Mouse (Mus musculus) hindbrain, postnatal 0 days (tissue): Measurements from ENCODE around the gene Selenbp1. TPM values are rescaled to one million over a fixed set of nuclear protein-coding genes. Genes with fewer than 3 reads are reported as not detected.

ENCODE experiments used
- ATAC-seq: fragments of 200-750 bp; cut with Nextera tagmentation; 2 replicates; pipeline ENCODE4 v1.8.0; 2017; ENCODE audit warnings: mild to moderate bottlenecking, moderate TSS enrichment, moderate library complexity
- DNase-seq: peaks from one replicate; pipeline ENCODE4 v3.0.0-alpha.2; 2015; ENCODE audit warnings: low spot score
- H3K27ac ChIP-seq: fragments of 300-500 bp; sonication (generic); 2 replicates; pipeline ENCODE4 v1.5.1; 2014; ENCODE audit warnings: mild to moderate bottlenecking
- H3K27me3 ChIP-seq: fragments of 300-500 bp; sonication (generic); 2 replicates; pipeline ENCODE4 v1.6.1; 2014; ENCODE audit warnings: low read length, mixed read lengths; ENCODE audit not compliant: insufficient read depth
- H3K36me3 ChIP-seq: fragments of 300-500 bp; sonication (generic); 2 replicates; pipeline ENCODE4 v1.6.1; 2014; ENCODE audit warnings: low read length, mixed read lengths; ENCODE audit not compliant: insufficient read depth
- H3K4me1 ChIP-seq: fragments of 300-500 bp; sonication (generic); 2 replicates; pipeline ENCODE4 v1.6.1; 2014; ENCODE audit warnings: antibody characterized with exemption, low read length, mixed read lengths; ENCODE audit not compliant: insufficient read depth
- H3K4me2 ChIP-seq: fragments of 300-500 bp; sonication (generic); 2 replicates; pipeline ENCODE4 v1.6.1; 2014; ENCODE audit warnings: low read depth, mild to moderate bottlenecking, low read length, moderate library complexity, mixed read lengths
- H3K4me3 ChIP-seq: fragments of 300-500 bp; sonication (generic); 2 replicates; pipeline ENCODE4 v1.5.1; 2014; ENCODE audit warnings: low read length
- H3K9ac ChIP-seq: fragments of 300-500 bp; sonication (generic); replicated peaks from 2 replicates; pipeline ENCODE4 v1.6.1; 2014; ENCODE audit warnings: mild to moderate bottlenecking, low read length, moderate library complexity, mixed read lengths
- H3K9me3 ChIP-seq: fragments of 300-500 bp; sonication (generic); 2 replicates; pipeline ENCODE4 v1.6.1; 2016; ENCODE audit warnings: low read length, mixed read lengths
- CTCF ChIP-seq: IDR thresholded peaks from 2 replicates; pipeline ENCODE4 v1.5.1; 2016; ENCODE audit warnings: antibody characterized with exemption, control low read depth, low read depth
- WGBS: fragments of 180-500 bp; shearing (Covaris S2); extraction: QIAGEN DNeasy Blood & Tissue Kit; methylation state at CpG from one replicate; pipeline ENCODE4 v1.1.7; 2014; 5-methylcytosine and 5-hydroxymethylcytosine counted together
- polyA plus RNA-seq: library from polyadenylated mRNA; unstranded; fragments of >200 nt; fragmentation: Nextera tagmentation; extraction: Ambion mirVana; gene quantifications from 2 replicates; pipeline ENCODE4 v1.2.1, GENCODE M21; 2015
- total RNA-seq: library from RNA; depleted of rRNA; stranded (reverse); fragments of >200 nt; gene quantifications from 2 replicates; pipeline ENCODE4 v1.2.3, GENCODE M21; 2014

The Selenbp1 gene
- total and polyA plus RNA-seq, 2 experiments from 2014 or later, result 19.9 to 36.5 TPM

- DNase-seq, result no peak
- Histone ChIP-seq H3K4me1 (no peaks in the 10 kb centered on the region), H3K36me3 (no peaks in the 10 kb centered on the region), H3K9me3 (no peaks in the 10 kb centered on the region), H3K27ac (no peak overlapping the region), H3K4me2 (no peak overlapping the region), H3K9ac (no peak overlapping the region), H3K4me3 (no peak overlapping the region), H3K27me3 (no peaks in the 10 kb centered on the region)
- TF ChIP-seq CTCF, result no peak
- 89% methylated on average over 1 of the region's 1 CpGs for WGBS
- ATAC-seq, result no peak
Measured at GRCm38 (mm10) chr3:94964989-94965388, 32.1 kb downstream of the Selenbp1 start.

- no peaks in the 10 kb centered on the region for H3K9me3 ChIP-seq
- no peaks in the 10 kb centered on the region for H3K36me3 ChIP-seq
- no peak for TF ChIP-seq CTCF
- H3K27me3 ChIP-seq, result no peaks in the 10 kb centered on the region
- no peaks in the 10 kb centered on the region for H3K4me1 ChIP-seq
- no peak overlapping the region for H3K4me2 ChIP-seq
- 77% methylated on average over 1 of the region's 1 CpGs for WGBS
- H3K4me3 ChIP-seq, result no peak overlapping the region
- no peak overlapping the region for H3K27ac ChIP-seq
- DNase-seq, result no peak
- no peak for ATAC-seq
- no peak overlapping the region for H3K9ac ChIP-seq
Measured at GRCm38 (mm10) chr3:94965878-94966277, 33.0 kb downstream of the Selenbp1 start.

GRCm38 (mm10) chr3:94972552-94972951 lies 39.7 kb downstream of the Selenbp1 start:
- Histone ChIP-seq H3K9ac (no peak overlapping the region), H3K36me3 (no peaks in the 10 kb centered on the region), H3K27ac (no peak overlapping the region), H3K4me3 (no peak overlapping the region), H3K4me2 (no peak overlapping the region), H3K9me3 (no peaks in the 10 kb centered on the region), H3K27me3 (no peaks in the 10 kb centered on the region), H3K4me1 (peaks cover 11% of the 10 kb centered on the region)
- ATAC-seq (no peak), DNase-seq (no peak)
- no peak for TF ChIP-seq CTCF
- 74% methylated on average over 3 of the region's 3 CpGs for WGBS

DNA sequence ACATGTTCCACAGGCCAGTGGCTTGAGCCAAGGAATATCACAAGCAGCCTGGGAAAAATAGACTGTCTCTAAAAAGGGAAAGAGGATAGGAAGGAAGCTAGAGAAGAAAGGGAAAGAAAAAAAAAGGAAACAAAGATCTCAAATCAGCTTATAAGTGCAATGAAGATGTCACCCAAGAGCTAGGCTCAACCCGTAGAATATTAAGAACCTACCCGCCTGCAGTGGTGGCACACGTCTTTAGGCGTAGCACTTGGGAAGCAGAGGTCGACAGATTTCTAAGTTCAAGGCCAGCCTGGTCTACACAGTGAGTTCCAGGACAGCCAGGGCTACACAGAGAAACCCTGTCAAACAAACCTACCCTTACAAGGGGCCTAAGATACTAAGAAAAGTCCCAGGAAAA lies 40.8 kb downstream of the Selenbp1 start:
- ATAC-seq (no peak), DNase-seq (no peak)
- no peaks in the 10 kb centered on the region for H3K9me3 ChIP-seq
- no peak overlapping the region for H3K27ac ChIP-seq
- no peak overlapping the region for H3K4me3 ChIP-seq
- H3K9ac ChIP-seq, result peak overlapping the region; percentile 93; the same call in 1 of the 2 replicates
- no peaks in the 10 kb centered on the region for H3K27me3 ChIP-seq
- TF ChIP-seq CTCF, result no peak
- WGBS, result 87% methylated on average over 5 of the region's 5 CpGs
- peaks cover 11% of the 10 kb centered on the region for H3K4me1 ChIP-seq
- no peaks in the 10 kb centered on the region for H3K36me3 ChIP-seq
- H3K4me2 ChIP-seq, result peak overlapping the region; percentile 82

DNA sequence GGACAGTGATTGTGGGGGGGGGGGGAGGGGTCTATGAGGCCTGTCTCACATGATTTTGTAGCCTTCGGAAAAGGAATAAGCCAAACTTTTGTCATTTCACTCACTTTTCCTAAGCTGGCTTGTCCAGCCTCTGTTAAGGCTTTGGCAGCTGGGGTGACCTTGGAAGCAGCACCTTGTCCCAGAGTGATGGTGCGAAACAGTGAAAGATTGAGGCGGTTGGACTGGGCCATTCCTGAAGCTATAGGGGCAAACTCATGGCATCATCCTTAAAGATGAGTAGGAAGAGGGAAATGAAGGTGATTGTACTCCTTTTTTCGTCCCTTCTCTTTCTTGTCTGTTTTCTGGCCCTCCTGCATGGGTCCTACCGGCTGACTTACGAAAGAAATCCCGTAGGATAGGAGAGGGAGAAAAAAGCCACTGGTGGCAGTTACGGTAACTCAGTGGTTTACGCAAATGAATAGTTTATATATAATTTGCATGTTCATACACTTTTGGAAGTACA lies 41.2 kb downstream of the Selenbp1 start:
- Histone ChIP-seq H3K4me3 (peak overlapping the region; percentile 93), H3K4me1 (peaks cover 11% of the 10 kb centered on the region), H3K4me2 (peak overlapping the region; percentile 82), H3K27ac (peak overlapping the region; percentile 17), H3K27me3 (no peaks in the 10 kb centered on the region), H3K36me3 (no peaks in the 10 kb centered on the region), H3K9me3 (no peaks in the 10 kb centered on the region), H3K9ac (peak overlapping the region; percentile 93)
- WGBS, result 19% methylated on average over 9 of the region's 9 CpGs
- no peak for DNase-seq
- TF ChIP-seq CTCF, result no peak
- ATAC-seq, result peak; percentile 33

- H3K27ac ChIP-seq, result peak within 1 kb of the TSS; percentile 92
- WGBS, result under 1% methylated on average over 56 of the region's 57 CpGs
- no peaks in the 10 kb centered on the region for H3K27me3 ChIP-seq
- no peaks in the 10 kb centered on the region for H3K36me3 ChIP-seq
- no peaks in the 10 kb centered on the region for H3K9me3 ChIP-seq
- peak; percentile 96 for DNase-seq
- peaks cover 11% of the 10 kb centered on the region for H3K4me1 ChIP-seq
- H3K9ac ChIP-seq, result peak within 1 kb of the TSS; percentile 93
- H3K4me3 ChIP-seq, result peak within 1 kb of the TSS; percentile 93
- peak; percentile 94 for ATAC-seq
- peak within 1 kb of the TSS; percentile 82 for H3K4me2 ChIP-seq
- TF ChIP-seq CTCF, result peak; percentile 28
Measured at GRCm38 (mm10) chr3:94974528-94975422, 41.9 kb downstream of the Selenbp1 start, which contains the start of gene Pi4kb. Pi4kb (plus strand) TSS chr3:94974731.

GRCm38 (mm10) chr3:94984312-94984711 lies 51.5 kb downstream of the Selenbp1 start:
- no peak for TF ChIP-seq CTCF
- H3K4me2 ChIP-seq, result no peak overlapping the region
- WGBS, result 93% methylated on average over 11 of the region's 11 CpGs
- H3K4me1 ChIP-seq, result no peaks in the 10 kb centered on the region
- no peak overlapping the region for H3K4me3 ChIP-seq
- no peak for ATAC-seq
- no peak for DNase-seq
- no peaks in the 10 kb centered on the region for H3K9me3 ChIP-seq
- no peaks in the 10 kb centered on the region for H3K27me3 ChIP-seq
- H3K9ac ChIP-seq, result no peak overlapping the region
- no peak overlapping the region for H3K27ac ChIP-seq
- H3K36me3 ChIP-seq, result peaks cover 30% of the 10 kb centered on the region
